Mouse (Mus musculus) gastrocnemius, postnatal 14 days (tissue): ENCODE measurements around the gene Bicral. TPM values are rescaled to one million over a fixed set of nuclear protein-coding genes. Genes with fewer than 3 reads are reported as not detected.
A peak's percentile ranks its signal among the peaks of the same experiment; 100 is the strongest.
"Not testable (repeated sequence)": the region's sequence is repeated elsewhere in the genome, so short reads cannot be mapped to it uniquely, and the experiment has no call there.

Experiments
- DNase-seq: peaks from one replicate; pipeline ENCODE4 v3.0.0; 2021; ENCODE audit warnings: mixed read lengths
- intact Hi-C: fragments of 180-260 bp; cut with DNase I; formaldehyde crosslinking; loops from one replicate; pipeline ENCODE4 v1.15.1; 2025; ENCODE audit warnings: low total_unique reads
- total RNA-seq, 2 experiments: library from RNA; stranded (reverse); gene quantifications; 2 replicates each; pipeline ENCODE4 v1.2.3; 2021

Gene Bicral
- total RNA-seq, 2 experiments from 2014 or later = 9.4 to 10.5 TPM

- DNase-seq = no peak
- intact Hi-C loops = no loop called here
Measured at GRCm38 (mm10) chr17:46813637-46814036, 44.6 kb downstream of the Bicral start.

DNA sequence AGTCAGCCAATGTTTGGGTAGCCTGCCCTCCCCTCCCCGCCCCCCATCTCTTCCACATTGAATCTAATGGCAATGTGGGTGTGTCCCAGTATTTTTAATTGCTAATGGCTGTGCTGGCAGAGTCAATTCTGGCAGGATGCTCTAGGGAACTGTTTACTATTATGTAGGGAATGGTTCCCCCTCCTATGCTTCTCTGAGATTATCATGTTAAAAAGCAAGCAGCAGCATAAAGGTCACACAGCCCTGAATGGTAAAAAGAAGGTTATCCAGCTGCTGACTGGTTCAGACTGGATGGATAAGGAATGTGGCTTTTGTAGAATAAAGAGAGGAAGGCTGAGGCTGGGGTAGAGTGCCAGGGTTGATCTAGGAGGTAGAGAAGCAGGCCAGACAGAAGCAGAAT lies 45.8 kb downstream of the Bicral start:
- intact Hi-C loops = no loop called here
- DNase-seq = no peak

- intact Hi-C loops = no loop called here
Measured at GRCm38 (mm10) chr17:46810672-46811071, 47.6 kb downstream of the Bicral start.

GRCm38 (mm10) chr17:46809131-46809830 lies 49.0 kb downstream of the Bicral start:
- DNase-seq = no peak
- intact Hi-C loops = no loop called here

More at GRCm38 (mm10) chr17:46810672-46811071, 47.6 kb downstream of the Bicral start:
- no peak for DNase-seq

GRCm38 (mm10) chr17:46808376-46808775 lies 49.9 kb downstream of the Bicral start:
- intact Hi-C loops = no loop called here
- DNase-seq = no peak

DNA sequence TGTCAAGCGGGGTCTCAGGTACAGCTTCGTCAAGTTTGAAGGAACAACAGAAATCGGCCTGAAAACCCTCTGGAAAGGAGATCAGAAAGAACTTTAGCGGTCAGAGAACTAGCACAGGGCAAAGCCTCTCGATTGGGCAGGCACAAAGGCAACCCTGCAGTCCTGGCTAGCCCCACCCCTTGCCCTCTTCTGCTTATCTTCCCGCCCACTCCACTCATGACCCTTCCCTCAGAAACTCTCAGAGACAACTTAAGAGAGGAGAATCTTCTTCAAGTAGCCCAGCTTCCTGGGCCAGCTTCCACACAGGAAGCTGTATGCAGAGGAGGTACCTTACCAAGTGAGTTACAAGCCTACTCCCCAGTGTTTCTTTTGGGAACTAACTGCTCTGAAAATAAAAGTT lies 56.5 kb downstream of the Bicral start:
- no peak for DNase-seq
- intact Hi-C loops = no loop called here

- intact Hi-C loops = no loop called here
- DNase-seq = no peak
Measured at GRCm38 (mm10) chr17:46799680-46800079, 58.6 kb downstream of the Bicral start.

GRCm38 (mm10) chr17:46797386-46797785 lies 60.9 kb downstream of the Bicral start:
- intact Hi-C loops = no loop called here

DNA sequence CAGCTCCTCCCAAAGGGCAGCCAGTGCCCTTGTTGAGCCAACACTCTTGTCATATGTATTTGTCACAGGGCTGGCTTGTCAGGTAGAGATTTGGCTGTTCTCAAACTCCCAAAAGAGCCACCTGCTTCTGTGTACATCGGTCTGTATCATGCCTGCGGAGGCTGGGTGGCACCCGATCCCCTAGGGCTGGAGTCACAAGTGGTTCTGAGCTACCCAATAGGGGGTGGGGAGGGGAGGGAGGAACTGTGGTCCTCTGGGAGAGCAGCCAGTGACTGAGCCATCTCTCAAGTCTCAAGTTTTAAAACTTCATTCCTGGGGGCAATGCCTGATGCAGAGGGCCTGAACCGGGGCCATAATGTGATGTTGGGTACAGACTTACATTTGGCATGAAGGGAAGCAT lies 61.5 kb downstream of the Bicral start:
- no peak for DNase-seq
- intact Hi-C loops = no loop called here

More at GRCm38 (mm10) chr17:46797386-46797785, 60.9 kb downstream of the Bicral start:
- no peak for DNase-seq

DNA sequence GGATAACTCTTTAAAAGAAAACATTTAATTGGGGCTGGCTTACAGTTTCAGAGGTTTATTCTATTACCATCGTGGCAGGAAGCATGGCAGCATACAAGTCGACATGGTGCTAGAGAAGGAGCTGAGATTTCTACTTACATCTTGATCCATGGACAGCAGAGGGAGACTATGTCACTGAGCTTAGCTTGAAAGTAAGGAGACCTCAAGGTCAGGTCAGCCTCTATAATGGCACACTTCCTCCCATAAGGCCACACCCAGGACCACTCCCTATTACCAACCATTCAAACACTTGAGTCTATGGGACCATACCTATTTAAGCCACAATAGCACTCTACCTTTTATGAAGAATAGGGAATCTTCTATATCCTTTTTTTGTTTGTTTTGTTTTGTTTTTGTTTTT lies 65.3 kb downstream of the Bicral start:
- DNase-seq = no peak
- intact Hi-C loops = no loop called here

DNA sequence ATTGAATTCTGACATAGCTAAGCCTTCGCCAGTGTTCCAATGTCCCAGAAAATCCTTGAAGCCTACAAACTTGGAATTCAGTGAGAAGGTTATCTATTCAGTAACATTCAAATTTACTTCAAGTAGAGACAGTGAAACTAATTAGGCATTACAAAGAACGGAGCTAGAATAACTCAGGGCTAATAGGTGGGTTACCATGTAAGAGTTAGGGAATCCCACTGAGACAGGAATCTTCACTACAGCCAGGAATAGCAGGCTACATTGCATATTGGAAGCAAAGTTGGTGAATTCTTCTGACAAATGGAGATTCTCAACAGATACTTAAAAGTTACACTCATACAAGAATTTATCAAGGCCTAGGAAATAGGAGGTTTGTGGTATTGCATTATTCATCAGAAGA lies 70.3 kb downstream of the Bicral start:
- intact Hi-C loops, DNase-seq: not testable (repeated sequence)

DNA sequence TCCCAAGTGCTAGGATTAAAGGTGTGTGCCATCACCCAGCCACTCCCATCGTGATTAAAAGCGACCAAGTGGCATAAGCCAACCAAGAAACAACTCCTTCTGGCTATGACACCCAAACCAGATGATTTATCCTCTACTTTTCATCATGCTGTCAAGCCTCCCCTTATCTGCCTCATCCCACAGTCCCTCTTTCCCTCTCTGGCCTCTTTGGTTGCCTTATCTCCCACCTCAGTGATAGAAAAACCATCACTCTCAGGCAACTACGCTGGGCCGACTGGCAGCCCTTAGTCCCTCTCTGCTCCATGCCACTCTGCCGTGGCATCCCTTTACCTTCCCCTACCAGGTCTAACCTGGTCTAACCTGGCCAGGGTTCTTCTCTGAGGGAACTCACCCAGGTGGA lies 71.3 kb downstream of the Bicral start:
- no peak for DNase-seq
- intact Hi-C loops = no loop called here

DNA sequence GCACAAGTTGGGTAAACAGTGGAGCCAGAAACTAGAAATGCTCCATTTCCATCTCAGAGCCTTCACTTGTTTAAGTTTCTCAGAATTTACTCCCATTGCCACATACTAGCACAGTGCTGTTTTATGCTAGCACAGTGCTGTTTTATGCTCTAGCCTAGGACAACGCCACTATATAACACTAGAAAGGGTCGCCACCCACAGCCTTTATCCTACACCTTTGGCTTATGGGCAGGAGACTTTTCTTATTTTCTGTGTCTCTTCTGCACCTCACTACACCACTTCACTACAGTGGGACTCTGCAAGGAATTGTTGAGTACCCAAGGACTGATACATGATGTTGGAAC lies 75.1 kb downstream of the Bicral start:
- DNase-seq = no peak
- intact Hi-C loops = loop anchor here (5.0 kb wide), 1 partner anchor 94 kb away; no protein-coding TSS in a partner anchor

GRCm38 (mm10) chr17:46782341-46783221 lies 75.7 kb downstream of the Bicral start, which contains the start of gene Rpl7l1:
Gene Rpl7l1, minus strand, starts transcription at chr17:46782672.
- peak; percentile 94 for DNase-seq
- intact Hi-C loops = loop anchor here (5.0 kb wide), 1 partner anchor 95 kb away; no protein-coding TSS in a partner anchor

GRCm38 (mm10) chr17:46781876-46782275 lies 76.4 kb downstream of the Bicral start:
- intact Hi-C loops = loop anchor here (5.0 kb wide), 1 partner anchor 95 kb away; no protein-coding TSS in a partner anchor
- DNase-seq = no peak

- intact Hi-C loops = no loop called here
Measured at GRCm38 (mm10) chr17:46776087-46776486, 82.2 kb downstream of the Bicral start.

DNA sequence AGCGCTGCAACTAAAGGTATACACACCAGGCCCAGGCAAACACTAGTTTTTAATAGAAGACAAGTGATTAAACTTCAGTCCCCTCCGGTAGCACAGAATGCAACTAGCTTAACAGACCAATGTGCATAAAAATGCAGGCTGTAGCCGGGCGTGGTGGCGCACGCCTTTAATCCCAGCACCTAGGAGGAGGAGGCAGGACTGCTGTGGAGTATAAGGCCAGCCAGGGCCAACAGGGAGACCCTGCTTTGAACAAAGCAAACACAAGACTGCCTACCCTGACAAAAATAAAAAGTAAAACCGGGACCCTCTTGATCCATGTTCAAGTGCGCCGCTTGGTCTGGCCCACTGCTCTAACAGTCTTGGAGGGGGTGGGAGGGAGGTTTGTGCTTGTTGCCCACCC lies 83.2 kb downstream of the Bicral start:
- no peak for DNase-seq
- intact Hi-C loops = no loop called here

More at GRCm38 (mm10) chr17:46776087-46776486, 82.2 kb downstream of the Bicral start:
- no peak for DNase-seq

- DNase-seq = no peak
- intact Hi-C loops = no loop called here
Measured at GRCm38 (mm10) chr17:46774131-46774472, 84.2 kb downstream of the Bicral start.

DNA sequence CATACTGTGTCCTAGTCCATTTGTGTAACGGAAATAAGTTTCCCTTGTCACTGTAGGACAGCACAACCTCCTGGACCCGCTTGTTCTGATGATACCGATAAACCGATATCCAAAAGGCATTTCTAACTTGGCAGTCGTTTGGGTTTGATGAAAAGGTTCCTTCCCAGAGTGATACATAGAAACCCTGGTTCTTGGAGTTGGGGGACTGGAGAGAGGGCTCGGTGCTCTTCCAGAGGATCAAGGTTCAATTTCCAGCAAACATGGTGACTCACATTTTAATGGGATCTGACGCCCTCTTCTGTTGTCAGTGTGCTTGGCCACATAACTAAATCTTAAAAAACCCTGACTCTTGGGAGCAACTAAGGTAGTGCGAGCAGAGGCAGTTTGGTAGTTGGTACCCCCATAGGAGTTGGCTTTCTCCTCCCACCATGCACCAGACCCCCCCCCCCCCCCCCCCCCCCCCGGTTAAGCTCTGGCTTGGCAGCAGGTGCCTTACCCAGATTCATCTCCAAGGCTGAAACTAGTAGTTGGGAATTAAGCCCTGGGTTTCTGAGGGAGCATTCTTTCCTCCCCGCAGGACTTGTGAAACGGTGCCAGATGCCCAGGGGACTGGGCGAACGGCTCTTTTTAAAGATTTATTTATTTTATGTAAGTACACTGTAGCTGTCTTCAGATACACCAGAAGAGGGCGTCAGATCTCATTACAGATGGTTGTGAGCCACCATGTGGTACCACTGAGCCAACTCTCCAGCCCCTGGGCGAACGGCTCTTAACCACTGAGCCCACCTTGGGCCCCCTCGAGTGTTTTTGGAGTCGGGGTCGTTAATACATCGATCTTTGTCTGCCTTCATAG lies 84.8 kb downstream of the Bicral start:
- intact Hi-C loops = no loop called here
- DNase-seq = no peak
